Mouse (Mus musculus) hindbrain, embryonic 10.5 days (tissue): ENCODE data around the gene Kprp. TPM values are rescaled to one million over a fixed set of nuclear protein-coding genes. Genes with fewer than 3 reads are reported as not detected.
"Not testable (repeated sequence)": the region's sequence is repeated elsewhere in the genome, so short reads cannot be mapped to it uniquely, and the experiment has no call there.

Experiments used
- DNase-seq: peaks from one replicate; pipeline ENCODE4 v3.0.0-alpha.2; 2017; ENCODE audit warnings: low spot score
- H3K27ac ChIP-seq: fragments of 300-500 bp; sonication (generic); 2 replicates; pipeline ENCODE4 v1.5.1; 2016; ENCODE audit warnings: mild to moderate bottlenecking, moderate library complexity
- H3K27me3 ChIP-seq: fragments of 300-500 bp; sonication (generic); 2 replicates; pipeline ENCODE4 v1.6.1; 2016; ENCODE audit warnings: mild to moderate bottlenecking; ENCODE audit not compliant: poor library complexity, insufficient read depth, severe bottlenecking
- H3K36me3 ChIP-seq: fragments of 300-500 bp; sonication (generic); 2 replicates; pipeline ENCODE4 v1.6.1; 2016; ENCODE audit warnings: mild to moderate bottlenecking, moderate library complexity
- H3K4me1 ChIP-seq: fragments of 300-500 bp; sonication (generic); replicated peaks from 2 replicates; pipeline ENCODE4 v1.6.1; 2016; ENCODE audit warnings: mild to moderate bottlenecking
- H3K4me3 ChIP-seq: fragments of 300-500 bp; sonication (generic); 2 replicates; pipeline ENCODE4 v1.5.1; 2016; ENCODE audit warnings: mild to moderate bottlenecking, moderate library complexity
- H3K9me3 ChIP-seq: fragments of 300-500 bp; sonication (generic); 2 replicates; pipeline ENCODE4 v1.6.1; 2016; ENCODE audit warnings: mild to moderate bottlenecking, moderate library complexity
- WGBS: fragments of 180-500 bp; shearing (Covaris S2); methylation state at CpG from one replicate; pipeline ENCODE4 v1.1.7; 2016; 5-methylcytosine and 5-hydroxymethylcytosine counted together
- polyA plus RNA-seq: library from polyadenylated mRNA; unstranded; fragments of >200 nt; fragmentation: Nextera tagmentation; extraction: Ambion mirVana; gene quantifications from 2 replicates; pipeline ENCODE4 v1.2.1, GENCODE M21; 2016

The Kprp gene
- not detected in 2 replicates for polyA plus RNA-seq

DNA sequence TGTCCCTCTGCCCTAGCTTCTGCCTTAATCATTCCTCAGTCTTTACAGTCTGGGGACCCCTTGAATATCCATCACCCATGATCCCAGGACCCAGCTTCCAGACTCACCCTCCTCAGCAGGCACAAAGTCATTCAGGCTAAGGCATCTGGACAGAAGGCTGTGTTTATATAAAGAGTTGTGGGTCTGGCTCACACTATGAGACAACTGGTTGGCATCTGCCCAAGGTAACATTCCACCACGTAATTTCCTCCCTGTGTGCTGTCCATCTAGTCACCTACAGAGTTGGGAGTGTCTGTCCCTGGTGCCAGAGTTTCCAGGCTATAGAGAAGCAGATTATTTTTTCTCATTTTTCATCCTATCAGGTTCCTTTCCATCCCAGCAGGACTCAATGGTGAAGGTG, at the start of gene Kprp:
TSS of gene Kprp (minus strand) at position 140 of the 400 bp plus-strand sequence.
- Histone ChIP-seq H3K4me3 (no peak within 1 kb of the TSS), H3K36me3 (no peaks in the 10 kb centered on the region), H3K4me1 (no peaks in the 10 kb centered on the region), H3K27me3 (no peaks in the 10 kb centered on the region), H3K9me3 (no peaks in the 10 kb centered on the region), H3K27ac (no peak within 1 kb of the TSS)
- no peak for DNase-seq
- WGBS: 61% methylated on average over 1 of the region's 1 CpGs

DNA sequence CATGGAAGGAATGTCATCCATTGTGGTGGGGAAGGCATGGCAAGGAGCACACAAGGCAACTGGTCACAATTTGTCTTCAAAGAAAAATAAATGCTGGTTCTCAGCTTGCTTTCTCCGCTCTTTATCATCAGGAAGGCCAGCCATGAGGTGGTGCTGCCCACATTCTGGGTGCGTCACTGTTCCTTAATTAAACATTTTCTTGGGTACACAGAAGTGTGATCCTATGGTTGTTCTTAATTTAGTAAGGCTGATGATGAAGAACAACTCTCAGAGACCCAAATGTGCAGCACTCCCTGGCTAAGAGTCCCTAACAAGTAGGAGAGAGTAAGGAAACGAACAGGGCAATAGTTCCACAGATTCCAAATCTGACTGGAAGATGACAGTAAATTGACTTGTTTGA, 47.1 kb upstream of the Kprp start:
- DNase-seq: no peak
- 84% methylated on average over 3 of the region's 3 CpGs for WGBS

DNA sequence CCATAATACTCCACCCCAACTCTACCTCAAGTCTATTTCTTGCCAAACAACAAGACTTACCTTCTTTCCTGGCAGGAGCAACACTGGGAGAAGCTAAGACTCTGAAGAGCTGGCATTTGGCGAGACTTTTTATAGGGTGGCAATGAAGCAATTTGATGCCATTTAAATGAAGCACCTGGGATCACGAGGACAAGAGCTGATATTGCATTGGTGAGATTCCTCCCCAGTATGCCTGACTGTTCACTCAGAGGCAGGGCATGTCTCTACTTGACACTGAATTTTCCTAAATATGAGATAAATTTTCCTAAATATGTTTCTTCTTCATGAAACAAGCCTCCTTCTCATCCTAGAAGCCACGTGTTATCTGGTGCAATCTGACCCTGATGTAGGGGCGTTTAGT, 43.1 kb upstream of the Kprp start, which contains the start of gene 2310050C09Rik:
TSS of gene 2310050C09Rik (minus strand) at position 101 of the 400 bp plus-strand sequence.
- H3K27ac ChIP-seq: no peak within 1 kb of the TSS
- H3K4me3 ChIP-seq: no peak within 1 kb of the TSS
- H3K27me3 ChIP-seq: no peaks in the 10 kb centered on the region
- DNase-seq: no peak
- H3K4me1 ChIP-seq: no peaks in the 10 kb centered on the region
- 87% methylated on average over 4 of the region's 4 CpGs for WGBS
- H3K9me3 ChIP-seq: no peaks in the 10 kb centered on the region
- no peaks in the 10 kb centered on the region for H3K36me3 ChIP-seq

More for the DNA sequence above, 47.1 kb upstream of the Kprp start:
- no peaks in the 10 kb centered on the region for H3K36me3 ChIP-seq
- H3K27me3 ChIP-seq: no peaks in the 10 kb centered on the region
- no peak overlapping the region for H3K4me3 ChIP-seq
- H3K9me3 ChIP-seq: no peaks in the 10 kb centered on the region
- no peak overlapping the region for H3K27ac ChIP-seq
- no peaks in the 10 kb centered on the region for H3K4me1 ChIP-seq

DNA sequence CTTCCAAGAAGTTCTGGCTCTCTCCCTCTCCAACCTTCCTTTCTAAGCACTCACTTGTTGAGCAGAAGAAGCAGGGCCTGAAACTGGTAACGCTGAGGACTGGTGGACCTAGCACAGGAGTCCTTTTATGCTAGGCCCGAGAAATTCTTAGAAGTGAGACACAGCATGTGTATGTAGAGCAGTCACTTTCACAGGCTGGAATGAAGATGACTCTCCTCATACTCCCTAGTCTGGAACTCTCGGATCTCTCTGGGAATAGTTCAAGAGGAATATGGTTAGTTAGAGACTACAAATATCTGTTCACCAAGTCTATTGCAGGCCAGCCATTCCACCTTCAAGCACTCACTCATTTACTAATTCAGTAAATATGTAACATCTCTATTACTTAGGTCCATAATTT, 24.1 kb upstream of the Kprp start, which contains the start of gene Lce1l:
TSS of gene Lce1l (minus strand) at position 101 of the 400 bp plus-strand sequence.
- Histone ChIP-seq H3K27me3 (no peaks in the 10 kb centered on the region), H3K36me3 (no peaks in the 10 kb centered on the region), H3K27ac (no peak within 1 kb of the TSS), H3K4me3 (no peak within 1 kb of the TSS), H3K4me1 (no peaks in the 10 kb centered on the region), H3K9me3 (no peaks in the 10 kb centered on the region)
- DNase-seq: no peak
- WGBS: 89% methylated on average over 3 of the region's 3 CpGs

DNA sequence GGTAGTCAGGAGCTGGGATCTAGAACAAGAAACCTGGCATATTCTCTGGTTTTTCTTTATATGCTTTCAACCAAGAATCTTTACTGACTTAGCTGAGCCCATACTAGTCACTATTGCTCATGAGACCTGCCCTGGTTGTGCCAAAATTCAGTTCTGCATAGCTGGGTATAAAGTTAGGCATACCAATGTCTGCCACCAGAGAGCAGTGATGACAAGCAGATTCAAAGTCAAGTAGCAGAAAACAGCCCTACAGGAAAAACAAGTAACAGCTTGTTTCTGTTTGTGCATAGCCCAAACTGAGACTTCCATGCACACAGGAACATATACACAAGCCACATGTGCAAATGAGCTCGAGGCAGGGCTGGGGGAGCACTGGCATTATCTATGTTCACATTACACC, 1.2 kb downstream of the Kprp start:
- no peak overlapping the region for H3K4me3 ChIP-seq
- 29% methylated on average over 1 of the region's 1 CpGs for WGBS

DNA sequence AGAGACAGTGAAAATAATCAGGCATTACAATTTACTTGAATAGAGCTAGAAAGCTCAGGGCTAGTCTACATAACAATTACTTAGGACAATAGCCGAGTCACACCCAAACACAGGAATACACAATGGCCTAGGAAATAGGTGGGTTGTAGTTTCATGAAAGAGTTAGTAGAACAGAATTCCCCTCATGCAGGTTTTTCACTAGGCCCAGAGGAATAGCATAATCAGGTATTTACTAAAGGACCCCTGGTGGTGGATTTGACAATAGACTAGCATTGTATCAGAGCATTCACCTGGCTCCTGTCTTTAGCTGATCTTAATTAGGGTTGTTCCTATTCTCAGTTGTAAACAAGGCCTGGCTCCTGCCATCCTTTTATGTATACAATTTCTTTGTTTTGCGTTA, 11.0 kb downstream of the Kprp start:
- H3K27me3 ChIP-seq, H3K36me3 ChIP-seq, H3K9me3 ChIP-seq, H3K27ac ChIP-seq, H3K4me1 ChIP-seq, H3K4me3 ChIP-seq, DNase-seq: not testable (repeated sequence)
- 91% methylated on average over 2 of the region's 2 CpGs for WGBS

More for the DNA sequence above, 1.2 kb downstream of the Kprp start:
- DNase-seq: no peak
- no peaks in the 10 kb centered on the region for H3K9me3 ChIP-seq
- H3K27ac ChIP-seq: no peak overlapping the region
- H3K4me1 ChIP-seq: no peaks in the 10 kb centered on the region
- H3K36me3 ChIP-seq: no peaks in the 10 kb centered on the region
- no peaks in the 10 kb centered on the region for H3K27me3 ChIP-seq

DNA sequence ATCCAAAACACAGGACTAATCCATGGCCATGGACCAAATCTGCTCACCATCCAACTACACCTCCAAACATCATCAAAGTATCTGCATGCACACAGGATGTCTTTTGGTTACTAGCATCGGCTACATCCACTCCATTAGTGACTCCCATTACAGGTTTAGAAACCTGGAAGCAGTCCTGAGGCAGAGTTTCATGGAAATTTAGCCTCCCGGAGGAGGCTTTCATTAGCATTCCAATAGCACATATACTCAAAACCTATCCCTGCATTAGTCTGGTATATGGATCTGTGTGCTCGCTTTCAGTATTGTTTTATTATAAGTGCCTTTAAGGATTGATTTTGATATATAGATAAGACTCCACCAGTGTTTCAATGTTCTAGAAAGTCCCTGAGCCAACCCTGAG, 11.5 kb downstream of the Kprp start:
- no peaks in the 10 kb centered on the region for H3K9me3 ChIP-seq
- no peaks in the 10 kb centered on the region for H3K36me3 ChIP-seq
- H3K4me3 ChIP-seq: no peak overlapping the region
- H3K27me3 ChIP-seq: no peaks in the 10 kb centered on the region
- 88% methylated on average over 3 of the region's 3 CpGs for WGBS
- no peaks in the 10 kb centered on the region for H3K4me1 ChIP-seq
- no peak overlapping the region for H3K27ac ChIP-seq
- no peak for DNase-seq

DNA sequence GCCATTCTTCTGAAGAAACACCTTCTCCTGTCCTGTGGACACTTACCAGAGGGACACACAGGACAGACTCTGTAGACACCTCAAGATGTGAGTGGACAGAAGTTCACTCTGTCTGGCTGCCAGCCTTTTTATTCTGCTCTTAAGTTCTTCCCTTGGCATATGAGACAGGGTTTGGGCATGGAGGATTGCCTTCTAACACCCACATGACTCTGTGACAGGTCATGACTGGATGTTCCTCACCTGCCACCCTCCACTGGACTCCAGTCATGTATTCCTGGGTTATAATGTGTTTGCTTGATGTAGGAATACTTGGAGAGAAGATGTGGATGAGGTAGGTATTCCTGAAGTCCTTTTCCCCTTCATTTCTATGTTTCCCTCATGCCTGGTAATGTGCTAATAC, 19.3 kb downstream of the Kprp start, which contains the start of gene Lce1k:
TSS of gene Lce1k (minus strand) at position 101 of the 400 bp plus-strand sequence.
- Histone ChIP-seq H3K4me1 (no peaks in the 10 kb centered on the region), H3K27ac (no peak within 1 kb of the TSS), H3K9me3 (no peaks in the 10 kb centered on the region), H3K36me3 (no peaks in the 10 kb centered on the region), H3K27me3 (no peaks in the 10 kb centered on the region), H3K4me3 (no peak within 1 kb of the TSS)
- DNase-seq: no peak

DNA sequence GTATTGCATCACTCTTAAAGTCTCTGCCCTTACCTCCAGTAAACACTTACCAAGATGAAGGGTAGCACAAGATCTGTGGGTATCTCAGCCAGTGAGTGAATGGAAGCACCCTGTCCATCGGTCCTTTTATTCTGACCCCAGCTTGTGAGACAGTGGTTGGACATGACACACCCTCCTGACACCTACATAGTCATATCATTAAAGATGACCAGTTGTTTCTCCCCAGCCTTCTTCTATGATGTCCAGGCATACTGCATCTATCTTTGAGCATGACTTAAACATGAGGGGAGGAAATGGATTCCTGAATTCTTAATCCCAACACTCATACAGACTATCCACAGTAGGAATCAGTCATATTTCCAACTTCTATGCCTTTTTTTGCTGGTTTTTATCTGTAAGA, 36.6 kb downstream of the Kprp start, which contains the start of gene Lce1j:
TSS of gene Lce1j (minus strand) at position 101 of the 400 bp plus-strand sequence.
- Histone ChIP-seq H3K27ac (no peak within 1 kb of the TSS), H3K9me3 (no peaks in the 10 kb centered on the region), H3K4me3 (no peak within 1 kb of the TSS), H3K4me1 (no peaks in the 10 kb centered on the region), H3K36me3 (no peaks in the 10 kb centered on the region), H3K27me3 (no peaks in the 10 kb centered on the region)
- DNase-seq: no peak
- 84% methylated on average over 1 of the region's 1 CpGs for WGBS

DNA sequence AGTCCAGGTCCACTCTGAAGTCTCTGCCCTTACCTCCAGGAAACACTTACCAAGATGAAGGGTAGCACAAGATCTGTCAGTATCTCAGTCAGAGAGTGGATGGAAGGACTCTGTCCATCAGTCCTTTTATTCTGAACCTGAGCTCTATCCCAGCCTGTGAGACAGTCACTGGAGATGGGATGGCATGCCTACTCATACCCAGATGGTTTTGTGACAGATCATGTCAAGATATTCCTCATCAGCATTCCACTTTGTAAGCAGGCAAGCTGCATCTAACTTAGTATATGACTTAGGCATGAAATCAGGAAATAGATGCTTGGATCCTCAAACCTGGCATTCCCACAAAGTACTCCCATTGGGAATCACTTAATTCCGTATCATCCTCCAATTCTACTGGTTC, 48.2 kb downstream of the Kprp start, which contains the start of gene Lce1i:
TSS of gene Lce1i (minus strand) at position 101 of the 400 bp plus-strand sequence.
- 82% methylated on average over 1 of the region's 1 CpGs for WGBS
- no peaks in the 10 kb centered on the region for H3K27me3 ChIP-seq
- H3K36me3 ChIP-seq: no peaks in the 10 kb centered on the region
- no peak for DNase-seq
- no peak within 1 kb of the TSS for H3K4me3 ChIP-seq
- no peaks in the 10 kb centered on the region for H3K9me3 ChIP-seq
- H3K4me1 ChIP-seq: no peaks in the 10 kb centered on the region
- H3K27ac ChIP-seq: no peak within 1 kb of the TSS

Other genes with a start within 250 kb of the Kprp start
- not detected in 2 replicates for gene Smcp, start 238.2 kb downstream of the Kprp start, polyA plus RNA-seq
- not detected in 2 replicates for gene 2210017I01Rik, start 219.8 kb downstream of the Kprp start, polyA plus RNA-seq
- not detected in 2 replicates for gene Lce6a, start 205.6 kb downstream of the Kprp start, polyA plus RNA-seq
- gene Lce1a1, start 178.9 kb downstream of the Kprp start, polyA plus RNA-seq: not detected in 2 replicates
- not detected in 2 replicates for gene Lce1b, start 170.3 kb downstream of the Kprp start, polyA plus RNA-seq
- gene Lce1a2, start 156.9 kb downstream of the Kprp start, polyA plus RNA-seq: not detected in 2 replicates
- gene Lce1c, start 148.0 kb downstream of the Kprp start, polyA plus RNA-seq: not detected in 2 replicates
- gene Lce1d, start 140.0 kb downstream of the Kprp start, polyA plus RNA-seq: not detected in 2 replicates
- gene Lce1e, start 118.2 kb downstream of the Kprp start, polyA plus RNA-seq: not detected in 2 replicates
- not detected in 2 replicates for gene Lce1f, start 106.9 kb downstream of the Kprp start, polyA plus RNA-seq
- gene Gm38119, start 88.2 kb downstream of the Kprp start, polyA plus RNA-seq: not detected in 2 replicates
- not detected in 2 replicates for gene Lce1g, start 74.9 kb downstream of the Kprp start, polyA plus RNA-seq
- not detected in 2 replicates for gene Lce1h, start 62.2 kb downstream of the Kprp start, polyA plus RNA-seq
- gene Lce1i, start 48.3 kb downstream of the Kprp start, polyA plus RNA-seq: not detected in 2 replicates
- gene Lce1j, start 36.7 kb downstream of the Kprp start, polyA plus RNA-seq: not detected in 2 replicates
- not detected in 2 replicates for gene Lce1k, start 19.4 kb downstream of the Kprp start, polyA plus RNA-seq
- gene Lce1l, start 24.0 kb upstream of the Kprp start, polyA plus RNA-seq: not detected in 2 replicates
- not detected in 2 replicates for gene 2310050C09Rik, start 43.0 kb upstream of the Kprp start, polyA plus RNA-seq
- gene Lce3a, start 99.0 kb upstream of the Kprp start, polyA plus RNA-seq: not detected in 2 replicates
- gene Lce3b, start 105.7 kb upstream of the Kprp start, polyA plus RNA-seq: not detected in 2 replicates
- not detected in 2 replicates for gene Lce3c, start 117.2 kb upstream of the Kprp start, polyA plus RNA-seq
- not detected in 2 replicates for gene Lce3d, start 130.1 kb upstream of the Kprp start, polyA plus RNA-seq
- gene Lce3e, start 139.8 kb upstream of the Kprp start, polyA plus RNA-seq: not detected in 2 replicates
- not detected in 2 replicates for gene Lce3f, start 165.0 kb upstream of the Kprp start, polyA plus RNA-seq
- 0.24 and 0.60 TPM in 2 replicates for gene Crct1, start 188.4 kb upstream of the Kprp start, polyA plus RNA-seq
- not detected in 2 replicates for gene Lce1m, start 191.8 kb upstream of the Kprp start, polyA plus RNA-seq
- not detected in 2 replicates for gene Gm4858, start 241.6 kb upstream of the Kprp start, polyA plus RNA-seq